Mouse (Mus musculus): ENCODE data around the gene Lmcd1.

DNA sequence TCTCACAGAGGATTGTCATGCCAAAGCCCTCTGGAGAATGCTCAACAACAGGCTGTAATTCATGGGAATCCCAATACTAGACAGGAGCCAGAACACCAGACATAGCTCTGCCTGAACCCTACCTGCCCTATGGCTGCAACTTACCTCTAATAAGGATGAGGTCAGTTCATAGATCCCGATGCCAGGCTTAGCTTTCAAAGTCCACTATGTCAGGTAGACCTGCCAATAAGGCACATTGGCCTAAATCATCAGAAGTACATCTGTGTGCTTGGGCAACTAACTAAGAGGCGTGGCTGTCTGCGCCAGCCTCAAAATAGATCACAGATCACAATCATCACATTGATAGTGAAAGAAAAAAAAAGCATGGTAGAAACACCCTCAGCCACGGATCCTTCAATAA lies 45.9 kb downstream of the Lmcd1 start:
- no peak for TF ChIP-seq GATA1 (IDR thresholded peaks at IDR 0.05; ENCODE audit: low read length)
- no peak for TF ChIP-seq TAL1 (IDR thresholded peaks at IDR 0.05; ENCODE audit: low read length)

All from erythroblast, embryonic 14.5 days (primary cell).